Mouse (Mus musculus) ES-E14 (cell line): ENCODE data around the gene Ppp1cb. TPM values are rescaled to one million over a fixed set of nuclear protein-coding genes. Genes with fewer than 3 reads are reported as not detected.

Experiments
- DNase-seq: peaks from one replicate; pipeline ENCODE4 v3.0.0-alpha.2; 2013; ENCODE audit warnings: low read depth, low spot score
- H3K27ac ChIP-seq: 2 replicates; pipeline ENCODE4 v1.5.1; 2012; ENCODE audit warnings: low read depth, mild to moderate bottlenecking, low read length, moderate library complexity, mixed read lengths; ENCODE audit not compliant: poor library complexity, insufficient read depth, severe bottlenecking
- H3K36me3 ChIP-seq: 2 replicates; pipeline ENCODE4 v1.6.1; 2012; ENCODE audit warnings: mild to moderate bottlenecking, low read length, moderate library complexity, mixed read lengths; ENCODE audit not compliant: control insufficient read depth, poor library complexity, insufficient read depth, severe bottlenecking
- H3K4me1 ChIP-seq, 2 experiments: fragments of 150-350 bp in 1 of 2; sonication (generic) in 1 of 2; 2 replicates each; pipeline ENCODE4 v1.6.1; 2012; ENCODE audit warnings: low read length in 2 of 2, mild to moderate bottlenecking in 1 of 2, mixed read lengths in 1 of 2; ENCODE audit not compliant: control insufficient read depth in 2 of 2, insufficient read depth in 2 of 2, poor library complexity in 1 of 2
- H3K4me3 ChIP-seq, 2 experiments: fragments of 150-350 bp in 1 of 2; sonication (generic) in 1 of 2; 2 replicates each; pipeline ENCODE4 v1.5.1; 2012; ENCODE audit warnings: low read length in 2 of 2, low read depth in 1 of 2, mild to moderate bottlenecking in 1 of 2, mixed read lengths in 1 of 2; ENCODE audit not compliant: insufficient read depth in 1 of 2, poor library complexity in 1 of 2, severe bottlenecking in 1 of 2
- H3K9ac ChIP-seq: 2 replicates; pipeline ENCODE4 v1.6.1; 2012; ENCODE audit warnings: low read depth, mild to moderate bottlenecking, low read length, mixed read lengths; ENCODE audit not compliant: poor library complexity, insufficient read depth, severe bottlenecking
- H3K9me3 ChIP-seq: fragments of 150-350 bp; sonication (generic); 2 replicates; pipeline ENCODE4 v1.6.1; 2012; ENCODE audit warnings: low read depth, mild to moderate bottlenecking, low read length; ENCODE audit not compliant: control insufficient read depth, insufficient read depth
- CHD2 ChIP-seq: IDR thresholded peaks from 2 replicates; pipeline ENCODE4 v1.6.1; 2014; ENCODE audit warnings: mild to moderate bottlenecking, low read depth, low read length, inconsistent platforms
- HCFC1 ChIP-seq: IDR thresholded peaks from 2 replicates; pipeline ENCODE4 v1.6.1; 2012; ENCODE audit warnings: low read length, inconsistent platforms, borderline replicate concordance; ENCODE audit not compliant: insufficient read depth
- MAFK ChIP-seq: IDR thresholded peaks from 2 replicates; pipeline ENCODE4 v1.6.1; 2014; ENCODE audit warnings: mild to moderate bottlenecking, low read depth, low read length, inconsistent platforms; ENCODE audit not compliant: insufficient read depth
- ZC3H11A ChIP-seq: IDR thresholded peaks from 2 replicates; pipeline ENCODE4 v1.6.1; 2012; ENCODE audit warnings: low read depth, mild to moderate bottlenecking, inconsistent platforms, low read length, borderline replicate concordance
- ZNF384 ChIP-seq: IDR thresholded peaks from 2 replicates; pipeline ENCODE4 v1.6.1; 2012; ENCODE audit warnings: low read depth, low read length, inconsistent platforms
- in situ Hi-C, 2 experiments: fragments of 600-800 bp; cut with MboI; formaldehyde crosslinking; loops; one replicate each; pipeline ENCODE4 v1.15.1; 2025; ENCODE audit warnings: low sequenced_read_pairs in 2 of 2, inconsistent platforms in 1 of 2; ENCODE audit not compliant: unreplicated experiment in 2 of 2
- total RNA-seq: library from RNA; depleted of rRNA; stranded (reverse); fragments of 300-350 nt; gene quantifications from 2 replicates; pipeline ENCODE4 v1.2.3, GENCODE M21; 2012; rRNA removed

The Ppp1cb gene
- total RNA-seq, 1 experiment: 108 TPM

GRCm38 (mm10) chr5:32520381-32520780, 61.7 kb downstream of the Ppp1cb start:
- no peak overlapping the region for H3K9ac ChIP-seq
- in situ Hi-C loops: loop anchor here in 1 of 2 experiments (25.0 kb wide), 1 partner anchor 183 kb away; no protein-coding TSS in a partner anchor
- DNase-seq: no peak

GRCm38 (mm10) chr5:32549449-32549848, 90.8 kb downstream of the Ppp1cb start:
- H3K4me3 ChIP-seq: no peak overlapping the region
- TF ChIP-seq CHD2 (no peak), MAFK (no peak), ZNF384 (no peak), ZC3H11A (no peak), HCFC1 (no peak)
- no peak for DNase-seq
- in situ Hi-C loops: no loop called here
- H3K36me3 ChIP-seq: no peaks in the 10 kb centered on the region
- H3K27ac ChIP-seq: no peak overlapping the region
- no peaks in the 10 kb centered on the region for H3K9me3 ChIP-seq
- no peaks in the 10 kb centered on the region for H3K4me1 ChIP-seq
- no peak overlapping the region for H3K9ac ChIP-seq

More at GRCm38 (mm10) chr5:32520381-32520780, 61.7 kb downstream of the Ppp1cb start:
- Histone ChIP-seq H3K36me3 (no peaks in the 10 kb centered on the region), H3K9me3 (no peaks in the 10 kb centered on the region), H3K4me1 (no peaks in the 10 kb centered on the region), H3K27ac (no peak overlapping the region), H3K4me3 (no peak overlapping the region)
- TF ChIP-seq ZNF384 (no peak), ZC3H11A (0 out of 2 replicates have a peak, but pooled peaks have one; percentile 61)

GRCm38 (mm10) chr5:32564697-32565096, 106.1 kb downstream of the Ppp1cb start:
- Histone ChIP-seq H3K4me1 (no peaks in the 10 kb centered on the region), H3K4me3 (no peak overlapping the region), H3K9me3 (no peaks in the 10 kb centered on the region), H3K9ac (no peak overlapping the region), H3K36me3 (no peaks in the 10 kb centered on the region), H3K27ac (no peak overlapping the region)
- in situ Hi-C loops: no loop called here
- TF ChIP-seq CHD2 (no peak), HCFC1 (no peak), ZC3H11A (no peak), MAFK (no peak), ZNF384 (no peak)
- no peak for DNase-seq

Other genes with a start within 250 kb of the Ppp1cb start
- gene Plb1, start 226.1 kb upstream of the Ppp1cb start, total RNA-seq: 1.7 and 3.8 TPM in 2 replicates
- 84.7 and 91.3 TPM in 2 replicates for gene Yes1, start 152.3 kb downstream of the Ppp1cb start, total RNA-seq